Mouse (Mus musculus) stomach, embryonic 14.5 days (tissue): ENCODE results near the gene Khdc1c. TPM values are rescaled to one million over a fixed set of nuclear protein-coding genes. Genes with fewer than 3 reads are reported as not detected.
"Not testable (repeated sequence)": the region's sequence is repeated elsewhere in the genome, so short reads cannot be mapped to it uniquely, and the experiment has no call there.

Experiments used
- ATAC-seq: fragments of 200-750 bp; cut with Nextera tagmentation; 2 replicates; pipeline ENCODE4 v1.8.0; 2017; ENCODE audit warnings: low read depth, moderate TSS enrichment; ENCODE audit not compliant: insufficient number of reproducible peaks, insufficient read depth, low FRiP score
- H3K27ac ChIP-seq: fragments of 300-500 bp; sonication (generic); 2 replicates; pipeline ENCODE4 v1.5.1; 2014; ENCODE audit warnings: mild to moderate bottlenecking, low read length, moderate library complexity, mixed read lengths
- H3K27me3 ChIP-seq: fragments of 300-500 bp; sonication (generic); 2 replicates; pipeline ENCODE4 v1.6.1; 2014; ENCODE audit warnings: low read length, control low read depth, mixed read lengths; ENCODE audit not compliant: control insufficient read depth, insufficient read depth
- H3K36me3 ChIP-seq: fragments of 300-500 bp; sonication (generic); 2 replicates; pipeline ENCODE4 v1.6.1; 2014; ENCODE audit warnings: mild to moderate bottlenecking, control low read depth, low read length, moderate library complexity, mixed read lengths; ENCODE audit not compliant: control insufficient read depth, insufficient read depth
- H3K4me1 ChIP-seq: fragments of 300-500 bp; sonication (generic); 2 replicates; pipeline ENCODE4 v1.6.1; 2014; ENCODE audit warnings: low read length, control low read depth, mixed read lengths; ENCODE audit not compliant: control insufficient read depth, insufficient read depth
- H3K4me2 ChIP-seq: fragments of 300-500 bp; sonication (generic); replicated peaks from 2 replicates; pipeline ENCODE4 v1.6.1; 2014; ENCODE audit warnings: low read depth, low read length, control low read depth
- H3K4me3 ChIP-seq: fragments of 300-500 bp; sonication (generic); 2 replicates; pipeline ENCODE4 v1.5.1; 2014; ENCODE audit warnings: low read depth, low read length, control low read depth
- H3K9ac ChIP-seq: fragments of 300-500 bp; sonication (generic); replicated peaks from 2 replicates; pipeline ENCODE4 v1.6.1; 2014; ENCODE audit warnings: low read depth, mild to moderate bottlenecking, control low read depth, low read length, moderate library complexity, mixed read lengths
- H3K9me3 ChIP-seq: fragments of 300-500 bp; sonication (generic); 2 replicates; pipeline ENCODE4 v1.6.1; 2016; ENCODE audit warnings: low read depth, low read length, control low read depth; ENCODE audit not compliant: control insufficient read depth
- WGBS: fragments of 180-500 bp; shearing (Covaris S2); extraction: QIAGEN DNeasy Blood & Tissue Kit; methylation state at CpG from one replicate; pipeline ENCODE4 v1.1.7; 2014; 5-methylcytosine and 5-hydroxymethylcytosine counted together
- polyA plus RNA-seq: library from polyadenylated mRNA; unstranded; fragments of >200 nt; fragmentation: Nextera tagmentation; extraction: Ambion mirVana; gene quantifications from 2 replicates; pipeline ENCODE4 v1.2.1, GENCODE M21; 2014

Gene Khdc1c
- polyA plus RNA-seq, 1 experiment from 2014 or later = not detected

DNA sequence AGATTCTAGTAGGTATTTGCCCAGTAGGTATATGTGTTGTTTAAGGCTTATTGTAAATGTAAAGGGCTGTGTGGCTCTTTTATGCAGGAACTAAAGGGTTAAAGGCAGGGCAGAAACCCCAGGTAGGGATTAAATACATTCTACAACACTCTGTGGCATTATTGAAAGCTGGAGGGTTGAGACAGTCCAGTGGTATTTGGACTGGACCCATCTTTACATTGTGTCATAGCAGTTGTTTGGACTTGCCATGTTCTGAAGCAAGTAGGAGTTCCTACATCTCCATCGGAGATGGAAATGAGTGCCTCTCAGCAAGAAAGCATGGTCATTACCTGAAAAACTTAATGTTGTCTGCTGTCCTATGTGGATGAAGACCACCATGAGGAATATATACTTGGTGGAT, 27.4 kb upstream of the Khdc1c start:
- 92% methylated on average over 1 of the region's 1 CpGs for WGBS
- Histone ChIP-seq H3K27ac (no peak overlapping the region), H3K36me3 (no peaks in the 10 kb centered on the region), H3K27me3 (no peaks in the 10 kb centered on the region), H3K9me3 (no peaks in the 10 kb centered on the region), H3K4me1 (no peaks in the 10 kb centered on the region), H3K9ac (no peak overlapping the region), H3K4me3 (no peak overlapping the region), H3K4me2 (no peak overlapping the region)
- no peak for ATAC-seq

GRCm38 (mm10) chr1:21344253-21344652, 23.9 kb upstream of the Khdc1c start:
- ATAC-seq = no peak
- Histone ChIP-seq H3K9me3 (no peaks in the 10 kb centered on the region), H3K4me2 (no peak overlapping the region), H3K36me3 (no peaks in the 10 kb centered on the region), H3K4me1 (no peaks in the 10 kb centered on the region), H3K4me3 (no peak overlapping the region), H3K27me3 (no peaks in the 10 kb centered on the region), H3K9ac (no peak overlapping the region), H3K27ac (no peak overlapping the region)
- WGBS = 70% methylated on average over 4 of the region's 4 CpGs

DNA sequence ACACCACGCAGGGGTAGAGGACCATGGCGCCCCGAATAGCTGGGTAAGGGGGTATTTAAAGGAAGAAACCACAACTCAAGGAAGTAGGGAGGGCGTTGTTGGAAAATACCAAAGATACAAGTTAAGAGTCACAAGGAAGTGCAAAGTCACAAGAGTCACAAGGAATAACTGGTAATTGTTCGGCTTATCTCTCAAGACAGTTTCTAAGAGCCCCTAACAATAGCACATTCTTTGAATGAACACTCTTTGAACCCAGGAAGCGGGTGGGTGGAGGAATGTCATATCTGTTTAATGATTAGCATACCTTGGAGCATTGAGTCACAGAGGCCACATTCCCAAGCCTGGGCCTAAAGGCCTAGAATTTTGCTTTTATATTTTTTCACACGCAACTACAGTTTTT, 23.4 kb upstream of the Khdc1c start:
- H3K4me2 ChIP-seq, H3K4me1 ChIP-seq, ATAC-seq, H3K36me3 ChIP-seq, H3K9ac ChIP-seq, H3K27ac ChIP-seq, H3K9me3 ChIP-seq, H3K4me3 ChIP-seq, H3K27me3 ChIP-seq: not testable (repeated sequence)
- 84% methylated on average over 7 of the region's 7 CpGs for WGBS

- no peaks in the 10 kb centered on the region for H3K36me3 ChIP-seq
- no peaks in the 10 kb centered on the region for H3K9me3 ChIP-seq
- no peak within 1 kb of the TSS for H3K4me3 ChIP-seq
- H3K27me3 ChIP-seq = no peaks in the 10 kb centered on the region
- 78% methylated on average over 2 of the region's 2 CpGs for WGBS
- no peaks in the 10 kb centered on the region for H3K4me1 ChIP-seq
- H3K27ac ChIP-seq = no peak within 1 kb of the TSS
- no peak within 1 kb of the TSS for H3K4me2 ChIP-seq
- H3K9ac ChIP-seq = no peak within 1 kb of the TSS
- no peak for ATAC-seq
Observed at GRCm38 (mm10) chr1:21349341-21349740, 18.8 kb upstream of the Khdc1c start, which contains the start of gene Khdc1a. Gene Khdc1a, plus strand, starts transcription at chr1:21349641.

DNA sequence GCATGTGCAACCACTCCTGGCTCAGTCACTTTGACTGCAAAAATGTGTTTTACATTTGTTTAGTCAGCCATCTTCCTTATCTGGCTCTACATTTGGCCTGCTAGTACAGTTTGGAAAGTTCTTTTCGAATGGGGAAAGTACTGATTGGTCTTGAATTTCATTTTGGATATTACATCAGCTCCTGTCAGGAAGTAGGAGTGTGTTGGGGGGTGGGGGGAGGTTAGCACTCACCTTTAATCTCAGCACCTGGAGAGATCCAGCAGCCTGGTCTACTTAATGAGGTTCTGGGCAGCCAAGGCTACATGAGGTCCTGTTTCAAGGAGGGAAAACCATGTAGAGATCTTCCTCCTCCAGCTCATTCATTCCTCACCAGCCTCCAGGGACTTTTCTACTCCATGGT, 15.1 kb downstream of the Khdc1c start, which contains the start of gene Khdc1b:
Khdc1b (plus strand) TSS at position 301 of the 400 bp plus-strand sequence.
- H3K36me3 ChIP-seq = no peaks in the 10 kb centered on the region
- no peak within 1 kb of the TSS for H3K27ac ChIP-seq
- H3K4me3 ChIP-seq = no peak within 1 kb of the TSS
- no peaks in the 10 kb centered on the region for H3K9me3 ChIP-seq
- no peaks in the 10 kb centered on the region for H3K27me3 ChIP-seq
- H3K4me1 ChIP-seq = no peaks in the 10 kb centered on the region
- no peak within 1 kb of the TSS for H3K9ac ChIP-seq
- H3K4me2 ChIP-seq = no peak within 1 kb of the TSS
- ATAC-seq = no peak
- WGBS = 94% methylated on average over 1 of the region's 1 CpGs

GRCm38 (mm10) chr1:21391138-21391671, 23.1 kb downstream of the Khdc1c start:
- H3K4me2 ChIP-seq = no peak overlapping the region
- H3K36me3 ChIP-seq = no peaks in the 10 kb centered on the region
- H3K9me3 ChIP-seq = no peaks in the 10 kb centered on the region
- no peak overlapping the region for H3K4me3 ChIP-seq
- 49% methylated on average over 6 of the region's 6 CpGs for WGBS
- no peak overlapping the region for H3K9ac ChIP-seq
- no peak overlapping the region for H3K27ac ChIP-seq
- peak; percentile 59; the same call in 1 of the 2 replicates for ATAC-seq
- H3K4me1 ChIP-seq = no peaks in the 10 kb centered on the region
- H3K27me3 ChIP-seq = no peaks in the 10 kb centered on the region

GRCm38 (mm10) chr1:21402804-21403203, 34.7 kb downstream of the Khdc1c start:
- WGBS = 80% methylated on average over 8 of the region's 8 CpGs
- Histone ChIP-seq H3K9ac (no peak overlapping the region), H3K27me3 (no peaks in the 10 kb centered on the region), H3K4me3 (no peak overlapping the region), H3K4me2 (no peak overlapping the region), H3K27ac (no peak overlapping the region), H3K4me1 (no peaks in the 10 kb centered on the region), H3K36me3 (no peaks in the 10 kb centered on the region), H3K9me3 (no peaks in the 10 kb centered on the region)
- ATAC-seq = no peak

GRCm38 (mm10) chr1:21407266-21407665, 39.1 kb downstream of the Khdc1c start:
- Histone ChIP-seq H3K27ac (no peak overlapping the region), H3K4me3 (no peak overlapping the region), H3K27me3 (no peaks in the 10 kb centered on the region), H3K36me3 (no peaks in the 10 kb centered on the region), H3K4me1 (no peaks in the 10 kb centered on the region), H3K9ac (no peak overlapping the region), H3K9me3 (no peaks in the 10 kb centered on the region), H3K4me2 (no peak overlapping the region)
- WGBS = 77% methylated on average over 2 of the region's 2 CpGs
- ATAC-seq = no peak
